Mouse (Mus musculus): ENCODE data around the gene Golga2. TPM values are rescaled to one million over a fixed set of nuclear protein-coding genes. Genes with fewer than 3 reads are reported as not detected.
A peak's percentile ranks its signal among the peaks of the same experiment; 100 is the strongest.
"Not testable (repeated sequence)": the region's sequence is repeated elsewhere in the genome, so short reads cannot be mapped to it uniquely, and the experiment has no call there.

The Golga2 gene
- total RNA-seq, 4 experiments from 2014 or later: 87.7 to 91.0 (median 89.3) TPM

DNA sequence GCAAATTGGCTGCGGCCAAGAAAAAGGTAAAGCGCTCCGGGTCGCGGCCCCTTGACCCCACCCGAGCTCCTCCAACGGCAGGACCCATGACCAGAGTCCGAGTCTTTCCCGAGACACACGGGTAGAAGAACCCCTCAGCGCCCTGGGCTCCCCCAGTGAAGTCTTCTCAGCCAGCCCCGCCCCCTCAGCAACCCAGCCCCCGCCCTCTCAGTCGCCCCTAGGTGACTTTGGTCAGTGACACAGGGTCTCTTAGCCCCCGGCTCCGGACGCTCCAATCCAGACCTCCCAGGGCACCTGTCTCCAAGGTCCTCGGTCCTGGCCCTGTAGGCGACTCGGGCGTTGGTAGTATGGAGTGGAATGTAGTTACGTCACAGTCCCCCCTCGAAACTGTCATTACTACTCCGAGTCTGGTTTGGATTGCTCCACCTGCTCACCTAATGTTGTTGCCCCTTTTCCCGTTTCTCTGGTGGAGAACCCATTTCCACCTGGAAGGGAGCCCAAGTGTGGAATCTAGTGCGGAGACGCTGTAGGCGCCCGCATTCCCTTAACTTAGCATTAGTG lies 1.3 kb downstream of the Golga2 start:
- no peak for DNase-seq (ENCODE audit: low spot score in 2 of 2)

GRCm38 (mm10) chr2:32289578-32289977 lies 2.4 kb downstream of the Golga2 start:
- no peak for DNase-seq (ENCODE audit: low spot score in 2 of 2)

- DNase-seq (ENCODE audit: low spot score in 2 of 2): no peak
These were observed 7.2 kb downstream of the Golga2 start for GRCm38 (mm10) chr2:32294348-32294747.

DNA sequence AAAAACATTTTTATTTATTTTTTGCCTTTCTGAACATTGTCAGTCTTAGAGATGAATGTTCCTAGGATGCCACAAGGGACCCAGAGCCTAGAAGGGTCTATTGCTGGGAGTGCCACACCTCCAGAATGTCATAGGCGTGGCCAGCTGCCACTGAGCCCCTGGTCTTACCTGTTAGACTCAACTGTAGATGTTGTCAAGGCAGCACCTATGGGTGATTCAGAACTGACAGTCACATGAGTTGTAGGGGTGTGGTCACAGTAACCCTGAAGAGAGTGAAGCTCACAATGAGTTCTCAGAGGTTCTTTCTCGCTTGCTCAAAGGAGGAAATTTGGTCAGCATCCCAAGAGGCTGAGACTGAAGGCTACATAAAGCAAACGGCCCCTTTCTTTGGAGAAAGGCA lies 8.1 kb downstream of the Golga2 start:
- no peak for DNase-seq (ENCODE audit: low spot score in 2 of 2)

DNA sequence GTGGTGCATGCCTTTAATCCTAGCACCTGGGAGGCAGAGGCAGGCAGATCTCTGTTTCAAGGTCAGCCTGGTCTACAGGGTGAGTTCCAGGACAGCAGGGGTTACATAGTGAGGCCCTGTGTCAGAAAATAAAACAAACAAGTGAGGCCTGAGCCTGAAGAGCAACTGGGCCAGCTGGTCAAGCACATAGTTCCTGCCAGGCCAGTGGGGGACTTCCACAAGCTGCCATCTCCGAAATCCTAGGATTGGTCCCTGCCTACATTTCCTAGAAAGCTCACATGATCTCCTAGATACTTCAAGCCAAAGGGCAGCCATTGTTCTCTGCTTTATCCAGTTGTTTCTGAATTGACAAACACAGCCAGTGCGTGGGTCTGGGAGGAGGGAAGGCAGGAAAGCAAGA lies 8.7 kb downstream of the Golga2 start:
- not testable (repeated sequence) for DNase-seq (ENCODE audit: low spot score in 2 of 2)

GRCm38 (mm10) chr2:32299469-32299868 lies 12.3 kb downstream of the Golga2 start:
- no peak for DNase-seq (ENCODE audit: low spot score in 2 of 2)

GRCm38 (mm10) chr2:32302952-32303351 lies 15.8 kb downstream of the Golga2 start:
- DNase-seq (ENCODE audit: low spot score in 2 of 2): no peak

DNA sequence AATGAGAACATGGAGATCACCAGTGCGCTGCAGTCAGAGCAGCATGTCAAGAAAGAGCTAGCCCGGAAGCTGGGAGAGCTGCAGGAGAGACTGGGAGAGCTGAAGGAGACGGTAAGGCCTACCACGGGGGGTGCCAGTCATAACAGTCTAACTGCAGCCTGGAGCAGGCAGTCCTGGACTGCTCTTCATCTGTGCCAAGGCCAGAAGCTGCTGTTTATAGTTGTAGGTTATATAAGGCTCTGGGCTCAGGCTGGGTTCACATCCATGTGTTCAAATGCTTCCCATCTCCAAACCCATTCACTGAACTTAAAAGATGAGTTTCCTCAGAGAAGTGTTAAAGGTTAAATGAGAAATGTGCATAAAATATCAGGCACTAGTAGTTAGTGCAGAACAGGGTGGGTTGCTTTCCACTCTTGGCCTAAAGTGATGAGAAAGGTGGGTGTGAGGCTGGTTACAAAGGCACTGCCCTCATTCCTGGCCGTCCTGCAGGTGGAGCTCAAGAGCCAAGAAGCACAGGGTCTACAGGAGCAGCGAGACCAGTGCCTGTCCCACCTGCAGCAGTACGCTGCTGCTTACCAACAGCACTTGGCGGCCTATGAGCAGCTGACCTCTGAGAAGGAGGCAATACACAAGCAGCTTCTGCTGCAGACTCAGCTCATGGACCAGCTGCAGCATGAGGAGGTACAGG lies 17.1 kb downstream of the Golga2 start:
- DNase-seq (ENCODE audit: low spot score in 2 of 2): peak in 1 of 2 experiments; percentile 53

DNA sequence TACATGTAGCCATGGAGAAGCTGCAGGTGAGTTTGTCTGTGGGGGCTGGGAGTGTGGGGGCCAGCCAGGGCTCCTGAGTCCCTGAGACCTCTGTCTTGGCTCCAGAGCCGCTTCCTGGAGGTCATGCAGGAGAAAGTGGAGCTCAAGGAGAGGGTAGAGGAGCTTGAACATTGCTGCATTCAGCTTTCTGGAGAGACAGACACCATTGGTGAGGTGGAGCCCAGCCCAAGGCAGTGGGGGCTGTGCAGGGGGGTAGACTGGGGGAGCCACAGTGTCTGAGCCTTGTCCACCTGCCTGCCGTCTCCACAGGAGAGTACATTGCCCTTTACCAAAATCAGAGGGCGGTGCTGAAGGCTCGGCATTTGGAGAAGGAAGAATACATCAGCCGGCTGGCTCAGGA lies 18.5 kb downstream of the Golga2 start:
- DNase-seq (ENCODE audit: low spot score in 2 of 2): no peak

- DNase-seq (ENCODE audit: low spot score in 2 of 2): no peak
These were observed 19.0 kb downstream of the Golga2 start for GRCm38 (mm10) chr2:32306176-32306575.

- no peak for DNase-seq (ENCODE audit: low spot score in 2 of 2)
These were observed 20.1 kb downstream of the Golga2 start for GRCm38 (mm10) chr2:32307247-32307798.

- DNase-seq (ENCODE audit: low spot score in 2 of 2): no peak
These were observed 21.0 kb downstream of the Golga2 start for GRCm38 (mm10) chr2:32307941-32308760.

DNA sequence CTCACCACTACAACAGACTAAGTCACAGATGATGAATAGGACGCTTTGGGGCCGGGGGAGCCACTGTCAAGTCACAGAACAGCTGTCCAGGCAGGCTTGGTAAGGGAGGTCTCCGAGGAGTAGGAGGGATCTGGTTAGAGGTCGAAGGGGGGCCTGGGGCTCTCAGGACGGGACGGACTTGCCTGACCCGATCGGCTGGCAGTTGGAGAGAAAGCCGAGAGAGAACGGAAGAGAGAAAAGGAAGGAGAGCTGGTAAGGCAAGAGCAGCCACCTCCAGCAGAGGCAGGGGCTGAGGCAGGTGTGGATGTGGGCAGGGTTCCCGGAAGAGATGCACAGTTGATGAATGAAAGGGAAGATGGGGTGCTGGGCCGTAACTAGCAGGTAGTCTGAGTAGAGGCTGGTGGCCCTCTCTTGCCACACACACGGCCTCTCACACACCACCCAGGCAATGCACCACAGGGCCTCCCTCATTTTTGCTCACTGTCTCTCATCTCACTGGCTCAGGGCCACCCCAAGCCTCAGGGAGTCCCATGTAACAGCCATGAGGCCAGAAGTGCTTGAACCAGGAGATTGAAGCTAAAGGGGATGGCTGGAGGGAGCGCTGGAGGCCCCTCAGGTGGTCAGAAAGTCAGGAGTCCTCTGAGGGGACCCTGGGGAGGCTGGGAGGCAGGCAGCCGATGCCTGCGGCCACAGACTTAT lies 21.8 kb downstream of the Golga2 start:
- no peak for DNase-seq (ENCODE audit: low spot score in 2 of 2)

GRCm38 (mm10) chr2:32310096-32310845 lies 23.1 kb downstream of the Golga2 start:
- no peak for DNase-seq (ENCODE audit: low spot score in 2 of 2)

DNA sequence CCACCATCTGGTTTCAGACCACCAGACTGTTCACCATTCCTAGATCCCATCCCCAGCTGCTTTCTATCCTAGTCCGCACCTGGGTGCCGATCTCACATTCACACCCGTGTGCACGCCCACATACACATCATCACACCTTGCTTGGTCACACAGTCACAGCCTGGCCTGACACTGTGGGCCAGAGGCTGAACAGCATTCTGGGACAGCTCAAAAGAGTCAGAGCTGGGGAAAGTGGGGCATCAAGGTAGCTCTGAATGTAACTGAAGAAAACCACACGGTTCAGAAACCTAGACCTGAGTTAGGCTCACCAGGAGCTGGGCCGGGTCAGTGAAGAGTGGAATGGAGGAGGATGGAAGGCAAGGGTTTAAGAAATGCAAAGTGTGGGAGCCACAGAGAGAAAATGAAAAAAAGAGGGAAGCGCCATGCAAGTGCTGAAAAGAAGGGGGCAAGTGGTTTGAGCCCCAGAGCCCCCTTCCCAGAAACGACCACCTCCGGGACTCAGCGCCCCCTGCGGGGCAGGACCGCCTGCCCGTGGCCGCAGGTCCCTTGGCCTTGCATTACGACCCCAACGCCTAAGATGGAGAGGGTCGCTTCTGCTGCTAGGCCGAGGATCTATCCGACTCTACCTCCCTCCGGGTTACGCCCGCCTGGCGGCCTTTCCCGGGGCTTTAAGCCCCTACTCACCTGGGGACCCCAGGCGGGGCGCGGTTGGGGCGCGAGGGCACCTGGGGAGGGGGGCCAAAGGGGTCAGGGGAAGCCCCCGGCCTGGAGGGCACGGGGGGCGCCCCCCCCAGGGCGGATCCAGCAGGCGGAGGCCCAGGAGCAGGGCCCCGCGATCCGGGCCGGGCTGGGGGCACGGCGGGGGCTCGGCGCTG lies 24.5 kb downstream of the Golga2 start:
- no peak for DNase-seq (ENCODE audit: low spot score in 2 of 2)

- DNase-seq (ENCODE audit: low spot score in 2 of 2): no peak
These were observed 25.3 kb downstream of the Golga2 start for GRCm38 (mm10) chr2:32312318-32312964.

DNA sequence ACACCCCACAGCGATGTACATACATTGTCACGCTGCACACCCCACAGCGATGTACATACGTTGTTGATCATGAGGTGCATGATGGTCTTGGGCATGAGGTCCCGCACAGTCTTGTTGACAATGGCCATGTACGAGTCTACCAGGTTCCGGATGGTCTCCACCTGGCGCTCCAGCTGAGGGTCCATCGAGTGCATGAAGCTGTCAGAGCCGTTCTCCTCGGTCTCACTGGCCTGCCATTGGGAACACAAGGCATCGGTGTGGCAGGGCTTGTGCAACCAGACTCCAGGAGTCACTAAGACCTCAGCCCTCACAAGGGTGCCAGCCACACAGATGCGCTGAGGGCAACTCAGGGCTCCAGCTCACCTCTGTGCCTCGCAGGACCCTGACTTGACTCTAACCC lies 27.6 kb downstream of the Golga2 start:
- DNase-seq (ENCODE audit: low spot score in 2 of 2): no peak

DNA sequence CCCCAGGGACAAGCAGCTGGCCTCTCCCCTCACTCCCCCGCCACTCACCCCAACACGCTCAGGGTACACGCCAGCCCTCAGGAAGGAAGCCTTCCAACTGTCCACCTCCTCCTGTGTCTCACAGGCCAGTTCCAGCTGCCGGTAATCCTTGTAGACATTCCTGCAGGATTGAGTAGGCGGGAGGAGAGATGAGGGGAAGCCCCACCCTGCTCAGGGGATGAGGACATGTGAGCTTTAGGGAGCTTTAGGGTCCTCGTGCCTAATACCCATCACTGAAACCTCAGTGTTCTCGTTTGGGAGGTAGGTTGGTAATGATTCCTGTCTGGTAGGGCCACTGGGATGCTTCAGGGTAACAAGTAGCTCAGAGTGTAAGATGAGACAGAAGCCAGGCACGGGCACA lies 28.6 kb downstream of the Golga2 start:
- DNase-seq (ENCODE audit: low spot score in 2 of 2): no peak

DNA sequence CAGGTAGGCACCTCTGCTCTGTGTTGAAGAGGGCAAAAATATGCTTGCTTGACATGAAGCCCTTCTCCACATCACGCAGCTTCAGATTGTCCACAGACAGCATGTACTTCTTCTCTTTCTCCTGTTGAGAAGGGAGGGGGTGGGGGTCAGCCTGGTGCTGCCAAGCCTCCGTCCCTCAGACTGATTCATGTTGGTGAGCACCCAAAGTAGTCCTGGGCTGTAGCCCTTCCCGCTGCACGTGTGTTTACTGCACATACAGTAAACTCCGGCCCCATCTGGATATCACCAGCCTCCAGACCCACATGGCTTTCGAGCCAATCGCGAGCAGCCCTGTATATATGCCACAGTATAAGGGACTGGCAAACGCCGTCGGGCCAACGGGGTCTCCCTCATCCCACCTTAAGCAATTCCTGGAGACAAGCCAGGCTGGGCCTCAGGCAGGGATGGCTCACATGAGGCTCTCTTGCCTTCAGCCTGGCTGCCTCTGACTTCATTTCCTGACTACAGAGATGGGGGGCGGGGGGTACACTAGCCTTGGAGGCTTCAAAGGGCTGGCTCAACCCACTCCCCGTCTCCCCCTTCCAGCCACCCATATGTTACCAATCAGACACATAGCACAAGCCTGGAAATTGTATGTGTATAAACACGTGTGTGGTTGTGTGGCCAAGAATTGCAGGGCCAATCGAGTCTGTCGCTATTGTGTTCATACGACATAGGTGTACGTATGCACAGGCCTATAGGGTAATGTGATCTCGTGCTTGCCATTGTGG lies 29.9 kb downstream of the Golga2 start:
- DNase-seq (ENCODE audit: low spot score in 2 of 2): no peak
